Mouse (Mus musculus): ENCODE measurements around the gene Zfp352. TPM values are rescaled to one million over a fixed set of nuclear protein-coding genes. Genes with fewer than 3 reads are reported as not detected.
"Not testable (repeated sequence)": the region's sequence is repeated elsewhere in the genome, so short reads cannot be mapped to it uniquely, and the experiment has no call there.

Gene Zfp352
- not detected in 2 replicates for polyA plus RNA-seq (2015; fragmentation: Nextera tagmentation; extraction: Ambion mirVana)

DNA sequence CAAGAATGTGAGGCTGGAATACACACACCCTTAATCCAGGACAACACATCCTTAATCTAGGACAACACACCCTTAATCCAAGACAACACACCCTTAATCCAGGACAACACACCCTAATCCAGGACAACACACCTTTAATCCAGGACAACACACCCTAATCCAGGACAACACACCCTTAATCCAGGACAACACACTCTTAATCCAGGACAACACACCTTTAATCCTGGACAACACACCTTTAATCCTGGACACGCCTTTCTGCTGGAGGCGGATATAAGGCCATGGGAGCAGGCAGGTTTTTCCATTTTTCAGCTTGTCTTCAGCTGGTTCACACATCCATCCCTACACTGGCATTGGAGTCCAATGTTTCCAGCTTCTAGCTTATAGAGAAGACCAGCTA is at the start of gene Zfp352:
Zfp352 (plus strand) TSS at position 301 of the 400 bp plus-strand sequence.
- Histone ChIP-seq H3K27ac (no peak within 1 kb of the TSS), H3K27me3 (no peaks in the 10 kb centered on the region), H3K4me3 (no peak within 1 kb of the TSS), H3K4me2 (no peak within 1 kb of the TSS), H3K36me3 (no peaks in the 10 kb centered on the region), H3K4me1 (no peaks in the 10 kb centered on the region), H3K9ac (no peak within 1 kb of the TSS), H3K9me3 (no peaks in the 10 kb centered on the region)
- WGBS = 94% methylated on average over 2 of the region's 2 CpGs
- ATAC-seq (ENCODE audit: insufficient number of reproducible peaks, insufficient read depth, low FRiP score, low TSS enrichment, low read depth) = no peak

DNA sequence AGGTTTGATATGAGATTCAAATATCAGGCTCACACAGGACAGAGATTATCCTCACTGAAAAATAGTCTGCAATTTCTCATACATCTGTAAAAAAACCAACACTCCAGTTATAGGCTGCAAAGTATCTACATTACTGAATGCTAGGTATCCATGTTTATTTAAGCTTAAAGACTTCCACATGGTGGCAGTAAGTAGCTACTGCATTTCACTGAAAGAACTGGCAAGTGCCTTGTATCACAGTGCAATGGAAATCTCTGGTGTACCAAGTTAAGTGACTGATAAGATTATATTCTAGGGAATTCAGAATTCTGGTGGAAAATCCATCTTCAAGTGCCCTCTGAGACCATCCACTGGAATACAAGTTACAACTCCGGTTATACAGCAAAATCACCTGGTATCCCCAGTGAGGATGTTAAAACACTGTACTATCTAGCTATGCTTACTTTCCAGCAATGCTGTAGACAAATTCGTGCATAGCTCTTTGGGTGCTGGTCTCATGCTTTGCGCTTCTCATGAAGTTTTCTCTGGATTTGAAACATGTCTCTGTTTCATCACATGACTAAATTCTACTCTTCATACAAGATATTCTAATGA is 47.6 kb upstream of the Zfp352 start:
- Histone ChIP-seq H3K4me1 (no peaks in the 10 kb centered on the region), H3K36me3 (no peaks in the 10 kb centered on the region), H3K4me2 (no peak overlapping the region), H3K4me3 (no peak overlapping the region), H3K27ac (no peak overlapping the region), H3K9me3 (no peaks in the 10 kb centered on the region), H3K9ac (no peak overlapping the region), H3K27me3 (no peaks in the 10 kb centered on the region)
- WGBS = 76% methylated on average over 3 of the region's 3 CpGs
- no peak for ATAC-seq (ENCODE audit: insufficient number of reproducible peaks, insufficient read depth, low FRiP score, low TSS enrichment, low read depth)

DNA sequence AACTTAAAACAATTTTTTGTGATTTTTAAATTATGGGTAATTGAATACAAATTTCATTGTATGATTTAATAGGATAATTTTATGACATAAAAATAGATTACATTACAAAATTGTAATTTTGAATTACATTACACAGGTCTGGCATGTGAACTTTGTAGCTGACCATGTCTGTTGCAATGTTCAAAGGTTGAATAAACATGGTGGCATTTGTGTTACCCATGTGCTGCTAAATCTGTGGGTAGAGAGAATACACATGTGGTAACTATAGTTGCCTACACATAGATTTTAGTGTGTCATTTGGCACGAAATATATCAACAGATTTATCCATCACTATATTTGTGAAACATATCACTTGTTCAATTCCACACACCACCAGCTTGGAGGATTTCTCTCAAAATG is 44.6 kb upstream of the Zfp352 start:
- Histone ChIP-seq H3K9ac (no peak overlapping the region), H3K4me1 (no peaks in the 10 kb centered on the region), H3K27ac (no peak overlapping the region), H3K4me3 (no peak overlapping the region), H3K9me3 (no peaks in the 10 kb centered on the region), H3K36me3 (no peaks in the 10 kb centered on the region), H3K4me2 (no peak overlapping the region), H3K27me3 (no peaks in the 10 kb centered on the region)
- 79% methylated on average over 1 of the region's 1 CpGs for WGBS
- ATAC-seq (ENCODE audit: insufficient number of reproducible peaks, insufficient read depth, low FRiP score, low TSS enrichment, low read depth) = no peak

DNA sequence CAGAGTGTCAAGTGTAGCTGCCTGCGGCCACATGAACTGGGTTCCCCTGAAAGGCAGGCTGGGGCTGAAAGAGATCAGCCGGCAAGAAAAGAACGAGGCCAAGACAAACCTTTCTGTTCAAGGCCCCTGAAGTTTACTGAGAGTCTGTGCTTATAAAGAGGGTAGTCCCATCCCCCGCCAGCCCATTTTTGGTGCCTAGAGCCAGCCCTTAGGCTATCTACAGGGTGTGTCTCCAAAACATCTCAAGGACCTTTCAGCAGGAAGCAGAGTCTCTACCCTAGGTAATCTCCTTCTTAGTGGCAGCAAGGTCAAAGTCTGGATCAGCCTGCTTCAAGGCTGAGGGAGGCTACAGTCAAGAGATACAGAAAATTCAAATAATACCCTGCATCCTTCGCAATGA is 15.2 kb upstream of the Zfp352 start:
- no peak overlapping the region for H3K27ac ChIP-seq
- H3K27me3 ChIP-seq = no peaks in the 10 kb centered on the region
- H3K4me1 ChIP-seq = no peaks in the 10 kb centered on the region
- no peak for ATAC-seq (ENCODE audit: insufficient number of reproducible peaks, insufficient read depth, low FRiP score, low TSS enrichment, low read depth)
- 81% methylated on average over 5 of the region's 5 CpGs for WGBS
- H3K9me3 ChIP-seq = no peaks in the 10 kb centered on the region
- H3K4me2 ChIP-seq = no peak overlapping the region
- H3K4me3 ChIP-seq = no peak overlapping the region
- no peak overlapping the region for H3K9ac ChIP-seq
- no peaks in the 10 kb centered on the region for H3K36me3 ChIP-seq

DNA sequence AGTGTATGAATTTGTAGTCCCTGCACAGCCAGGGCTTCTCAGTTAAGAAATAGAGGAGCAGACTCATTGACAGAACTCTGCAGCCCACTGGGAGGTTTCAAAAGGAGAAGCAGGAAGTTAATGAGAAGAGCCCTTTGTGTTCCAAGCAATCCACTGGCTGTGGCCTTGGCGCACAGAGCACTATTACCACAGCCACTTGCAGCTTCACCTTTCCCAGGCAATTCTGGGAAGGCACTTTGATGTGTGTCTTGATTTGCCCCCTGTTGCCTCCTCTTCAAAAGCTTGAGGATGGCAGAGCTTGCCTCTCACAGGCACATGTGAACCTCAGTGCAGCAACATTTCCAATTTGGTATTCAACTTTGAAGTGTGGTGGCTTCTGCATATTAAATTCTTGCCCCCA is 7.1 kb upstream of the Zfp352 start:
- WGBS = 40% methylated on average over 1 of the region's 1 CpGs
- no peaks in the 10 kb centered on the region for H3K27me3 ChIP-seq
- ATAC-seq (ENCODE audit: insufficient number of reproducible peaks, insufficient read depth, low FRiP score, low TSS enrichment, low read depth) = no peak

DNA sequence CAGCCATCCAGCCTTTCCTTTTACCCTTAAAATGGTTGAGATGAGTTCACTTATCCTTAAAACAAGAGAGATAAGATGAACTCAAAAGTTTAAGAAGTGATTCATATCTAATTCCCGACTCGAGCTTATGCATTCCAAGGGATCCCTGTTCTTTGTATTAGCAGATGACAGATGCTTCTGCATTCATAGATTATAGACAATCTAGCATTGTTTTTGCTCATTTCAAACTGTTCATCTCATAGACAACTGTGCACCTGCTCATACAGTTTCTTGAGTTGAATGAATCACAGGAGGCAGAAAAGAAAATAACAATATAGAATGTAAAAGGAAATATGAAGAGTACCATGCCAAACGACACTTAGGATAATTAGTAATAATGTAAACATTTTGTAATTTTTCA is 6.5 kb upstream of the Zfp352 start:
- H3K4me1 ChIP-seq = no peaks in the 10 kb centered on the region
- no peak overlapping the region for H3K4me3 ChIP-seq
- no peak overlapping the region for H3K4me2 ChIP-seq
- H3K27me3 ChIP-seq = no peaks in the 10 kb centered on the region
- no peak for ATAC-seq (ENCODE audit: insufficient number of reproducible peaks, insufficient read depth, low FRiP score, low TSS enrichment, low read depth)
- H3K9me3 ChIP-seq = no peaks in the 10 kb centered on the region
- H3K9ac ChIP-seq = no peak overlapping the region
- H3K27ac ChIP-seq = no peak overlapping the region
- WGBS = 85% methylated on average over 3 of the region's 3 CpGs
- H3K36me3 ChIP-seq = no peaks in the 10 kb centered on the region

More for the DNA sequence above, 7.1 kb upstream of the Zfp352 start:
- H3K27ac ChIP-seq = no peak overlapping the region
- H3K4me1 ChIP-seq = no peaks in the 10 kb centered on the region
- H3K4me3 ChIP-seq = no peak overlapping the region
- no peak overlapping the region for H3K4me2 ChIP-seq
- H3K9ac ChIP-seq = no peak overlapping the region
- H3K9me3 ChIP-seq = no peaks in the 10 kb centered on the region
- no peaks in the 10 kb centered on the region for H3K36me3 ChIP-seq

DNA sequence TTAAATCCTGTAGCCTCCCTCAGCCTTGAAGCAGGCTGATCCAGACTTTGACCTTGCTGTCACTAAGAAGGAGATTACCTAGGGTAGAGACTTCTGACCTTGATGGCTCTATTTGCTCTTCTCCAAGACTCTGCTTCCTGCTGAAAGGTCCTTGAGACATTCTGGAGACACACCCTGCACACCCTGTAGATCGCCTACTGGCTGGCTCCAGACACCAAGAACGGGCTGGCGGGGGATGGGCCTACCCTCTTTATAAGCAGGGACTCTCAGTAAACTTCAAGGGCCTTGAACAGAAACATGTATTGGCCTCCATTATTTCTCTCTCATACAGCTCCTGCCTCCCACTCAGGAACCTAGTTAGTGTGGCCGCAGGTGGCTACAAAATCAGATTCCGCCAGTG is 17.0 kb downstream of the Zfp352 start:
- not testable (repeated sequence) for H3K4me2 ChIP-seq; H3K9ac ChIP-seq; H3K4me1 ChIP-seq; H3K9me3 ChIP-seq; H3K4me3 ChIP-seq; ATAC-seq (ENCODE audit: insufficient number of reproducible peaks, insufficient read depth, low FRiP score, low TSS enrichment, low read depth); H3K27me3 ChIP-seq; H3K36me3 ChIP-seq; H3K27ac ChIP-seq
- 96% methylated on average over 5 of the region's 5 CpGs for WGBS

DNA sequence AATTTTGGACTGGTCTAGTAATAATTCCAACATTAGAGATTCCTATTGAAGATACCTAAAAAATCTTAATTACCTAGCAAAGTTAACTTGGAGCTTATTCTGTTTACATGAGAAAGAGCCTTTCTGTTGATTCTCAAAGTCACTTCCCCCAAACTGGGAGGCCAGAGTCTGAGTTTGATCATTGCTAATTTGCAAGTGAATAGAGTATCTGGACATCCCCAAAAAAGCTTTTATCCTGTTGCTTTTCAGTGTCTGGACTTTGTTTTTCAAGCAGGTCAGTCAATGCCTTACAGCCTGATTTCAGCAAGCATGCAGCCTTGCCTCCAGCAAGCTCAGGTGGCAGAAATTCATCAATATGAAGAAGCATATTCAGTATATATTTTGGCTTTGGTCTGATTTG is 51.2 kb downstream of the Zfp352 start:
- Histone ChIP-seq H3K9ac (no peak overlapping the region), H3K4me3 (no peak overlapping the region), H3K27ac (no peak overlapping the region), H3K4me1 (no peaks in the 10 kb centered on the region), H3K27me3 (no peaks in the 10 kb centered on the region), H3K36me3 (no peaks in the 10 kb centered on the region), H3K4me2 (no peak overlapping the region), H3K9me3 (peaks cover 30% of the 10 kb centered on the region)
- no peak for ATAC-seq (ENCODE audit: insufficient number of reproducible peaks, insufficient read depth, low FRiP score, low TSS enrichment, low read depth)
